Mouse (Mus musculus): Measurements from ENCODE around the gene Sorcs2. TPM values are rescaled to one million over a fixed set of nuclear protein-coding genes. Genes with fewer than 3 reads are reported as not detected.

Sorcs2 gene
- 10.7 and 10.9 TPM in 2 replicates for polyA plus RNA-seq (2015; fragmentation: Nextera tagmentation; extraction: Ambion mirVana)

DNA sequence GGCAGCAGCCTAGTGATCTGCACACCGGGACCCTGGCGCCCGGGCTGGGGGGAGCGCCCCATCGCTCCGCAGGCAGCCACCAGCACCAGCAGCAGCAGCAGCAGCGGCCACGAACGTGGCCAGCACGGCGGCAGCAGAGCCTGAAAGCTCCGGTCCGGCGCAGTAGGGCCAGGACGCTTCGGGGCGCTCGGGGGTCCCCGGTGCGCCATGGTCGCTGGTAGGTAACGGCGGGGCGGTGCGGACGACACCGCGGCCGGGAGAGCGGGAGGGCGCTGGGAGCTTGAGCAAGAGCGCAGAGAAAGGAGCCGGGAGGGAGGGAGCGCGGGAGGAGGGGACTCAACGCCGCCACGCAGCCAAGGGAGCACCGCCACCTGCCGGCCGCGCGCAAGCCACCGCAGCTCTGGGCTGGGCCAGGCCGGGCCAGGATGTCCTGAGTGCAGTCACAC lies at the start of gene Sorcs2:
Sorcs2 (minus strand) TSS at position 303 of the 446 bp plus-strand sequence.
- Histone ChIP-seq H3K4me2 (peak within 1 kb of the TSS; percentile 99), H3K4me3 (peak within 1 kb of the TSS; percentile 83), H3K27me3 (replicated peaks) (peaks cover 48% of the 10 kb centered on the region), H3K27ac (replicated peaks) (no peak within 1 kb of the TSS; the same call in 1 of the 2 replicates), H3K36me3 (no peaks in the 10 kb centered on the region), H3K9ac (peak within 1 kb of the TSS; percentile 94), H3K4me1 (peaks cover 34% of the 10 kb centered on the region), H3K9me3 (no peaks in the 10 kb centered on the region)
- no peak; the same call in 1 of the 2 replicates for ATAC-seq (ENCODE audit: extremely low read depth, insufficient number of reproducible peaks, low FRiP score, low TSS enrichment)
- WGBS = under 1% methylated on average over 44 of the region's 45 CpGs

DNA sequence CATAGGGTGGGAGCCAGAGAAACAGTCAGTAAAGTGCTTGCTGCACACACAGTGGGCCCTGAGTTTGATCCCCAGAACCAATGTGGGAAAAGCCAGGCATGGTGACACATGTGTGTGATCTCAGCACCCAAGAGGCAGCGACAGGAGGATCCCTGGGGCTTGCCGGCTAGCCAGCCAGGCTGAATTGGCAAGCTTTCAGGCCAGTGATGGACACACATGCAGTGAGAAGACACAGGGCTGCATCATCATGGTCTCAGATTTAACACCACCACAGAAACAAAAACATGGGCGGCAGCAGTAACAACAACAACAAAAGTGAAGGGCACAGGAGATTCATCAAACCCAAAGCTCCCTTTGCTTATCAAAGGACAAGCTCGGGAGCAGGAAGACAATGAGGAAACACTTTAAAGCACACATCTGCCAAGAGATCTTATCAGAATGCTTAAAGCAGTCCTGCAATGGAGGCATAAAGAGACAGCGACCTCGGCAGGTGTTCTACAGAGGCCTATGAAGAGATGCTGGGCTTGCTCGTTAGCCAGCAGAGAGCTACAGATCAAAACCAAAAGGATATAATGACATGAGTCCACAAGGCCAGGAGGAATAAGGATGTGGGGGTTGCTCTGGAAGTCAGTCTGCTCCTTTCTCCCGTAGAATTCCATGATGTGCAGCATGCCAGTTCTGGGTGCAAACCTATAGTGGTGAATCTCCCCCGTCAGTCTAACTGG lies 48.4 kb upstream of the Sorcs2 start:
- no peak overlapping the region for H3K4me3 ChIP-seq
- peaks cover 65% of the 10 kb centered on the region for H3K27me3 ChIP-seq (replicated peaks)
- no peak for ATAC-seq (ENCODE audit: extremely low read depth, insufficient number of reproducible peaks, low FRiP score, low TSS enrichment)

DNA sequence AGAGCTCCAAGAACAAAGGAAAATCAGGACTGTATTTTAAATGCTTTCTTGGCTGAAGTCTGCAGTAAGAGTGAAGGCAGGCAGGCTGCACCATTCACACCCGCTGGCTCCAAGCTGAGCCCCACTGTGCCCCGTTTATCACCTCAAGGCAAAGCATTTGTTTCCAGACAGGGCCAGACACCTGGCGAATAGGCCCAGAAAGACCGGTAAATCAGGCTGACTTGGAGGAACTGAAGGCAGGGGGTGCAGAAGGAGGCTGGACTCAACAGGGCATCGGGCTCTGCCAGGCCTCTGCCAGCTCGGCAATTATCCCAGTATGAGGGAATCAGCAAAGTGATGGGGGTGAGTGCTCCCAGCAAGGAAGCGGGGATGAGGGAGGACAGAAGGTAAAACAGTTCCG lies 47.1 kb upstream of the Sorcs2 start:
- H3K36me3 ChIP-seq = no peaks in the 10 kb centered on the region
- peaks cover 10% of the 10 kb centered on the region for H3K4me1 ChIP-seq
- ATAC-seq (ENCODE audit: extremely low read depth, insufficient number of reproducible peaks, low FRiP score, low TSS enrichment) = no peak
- H3K27ac ChIP-seq (replicated peaks) = no peak overlapping the region
- no peak overlapping the region for H3K4me2 ChIP-seq
- WGBS = 23% methylated on average over 8 of the region's 8 CpGs
- no peaks in the 10 kb centered on the region for H3K9me3 ChIP-seq
- no peak overlapping the region for H3K4me3 ChIP-seq
- H3K9ac ChIP-seq = no peak overlapping the region
- peaks cover 65% of the 10 kb centered on the region for H3K27me3 ChIP-seq (replicated peaks)

More for the DNA sequence above, 48.4 kb upstream of the Sorcs2 start:
- H3K27ac ChIP-seq (replicated peaks) = no peak overlapping the region
- H3K36me3 ChIP-seq = no peaks in the 10 kb centered on the region
- peaks cover 23% of the 10 kb centered on the region for H3K4me1 ChIP-seq
- 36% methylated on average over 9 of the region's 9 CpGs for WGBS
- no peak overlapping the region for H3K4me2 ChIP-seq
- H3K9me3 ChIP-seq = no peaks in the 10 kb centered on the region
- H3K9ac ChIP-seq = no peak overlapping the region

DNA sequence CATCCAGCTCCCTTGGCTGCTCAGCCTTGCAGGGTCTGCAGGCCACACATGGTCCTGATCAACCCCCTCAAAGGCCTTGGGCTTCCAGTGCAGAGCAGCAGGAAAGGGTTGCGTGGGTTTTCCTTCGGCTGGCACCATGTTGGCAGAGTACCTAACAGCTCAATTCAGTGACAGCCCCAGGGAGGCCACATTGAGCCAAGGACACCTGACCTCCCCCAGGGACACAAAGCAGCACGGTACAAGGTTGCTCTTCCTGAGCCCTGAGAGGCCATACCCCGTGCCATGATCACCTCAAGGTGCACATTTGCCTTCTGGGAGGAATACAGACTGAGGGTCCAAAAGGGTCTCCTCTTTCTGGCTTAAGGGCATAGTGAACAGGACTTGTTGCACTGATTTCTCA lies 46.7 kb upstream of the Sorcs2 start:
- Histone ChIP-seq H3K9me3 (no peaks in the 10 kb centered on the region), H3K27me3 (replicated peaks) (peaks cover 65% of the 10 kb centered on the region), H3K9ac (no peak overlapping the region), H3K4me2 (no peak overlapping the region), H3K4me1 (peaks cover 5% of the 10 kb centered on the region), H3K27ac (replicated peaks) (no peak overlapping the region), H3K4me3 (no peak overlapping the region), H3K36me3 (no peaks in the 10 kb centered on the region)
- ATAC-seq (ENCODE audit: extremely low read depth, insufficient number of reproducible peaks, low FRiP score, low TSS enrichment) = no peak
- 49% methylated on average over 4 of the region's 4 CpGs for WGBS

DNA sequence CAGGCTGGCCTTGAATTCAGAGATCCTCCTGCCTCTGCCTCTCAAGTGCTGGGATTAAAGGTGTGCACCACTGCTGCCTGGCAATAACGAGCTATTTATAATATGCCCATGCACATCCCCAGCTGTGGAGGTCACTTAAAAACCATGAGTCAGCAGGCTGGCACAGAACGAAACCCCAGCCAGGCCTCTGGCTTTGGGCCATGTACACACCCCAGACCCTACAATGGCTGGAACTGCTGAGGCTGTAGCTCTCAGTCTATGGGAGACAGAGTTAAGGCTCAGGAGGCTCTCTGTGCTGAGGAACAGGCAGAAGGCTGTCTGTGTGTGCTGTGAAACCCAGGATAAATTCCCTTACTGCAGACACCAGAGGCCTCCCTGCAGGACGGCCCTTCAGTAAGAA lies 42.8 kb upstream of the Sorcs2 start:
- 40% methylated on average over 3 of the region's 3 CpGs for WGBS
- Histone ChIP-seq H3K27me3 (replicated peaks) (peaks cover 46% of the 10 kb centered on the region), H3K4me1 (no peaks in the 10 kb centered on the region), H3K4me3 (no peak overlapping the region), H3K9me3 (no peaks in the 10 kb centered on the region), H3K27ac (replicated peaks) (no peak overlapping the region), H3K4me2 (no peak overlapping the region), H3K36me3 (no peaks in the 10 kb centered on the region), H3K9ac (no peak overlapping the region)
- ATAC-seq (ENCODE audit: extremely low read depth, insufficient number of reproducible peaks, low FRiP score, low TSS enrichment) = no peak

DNA sequence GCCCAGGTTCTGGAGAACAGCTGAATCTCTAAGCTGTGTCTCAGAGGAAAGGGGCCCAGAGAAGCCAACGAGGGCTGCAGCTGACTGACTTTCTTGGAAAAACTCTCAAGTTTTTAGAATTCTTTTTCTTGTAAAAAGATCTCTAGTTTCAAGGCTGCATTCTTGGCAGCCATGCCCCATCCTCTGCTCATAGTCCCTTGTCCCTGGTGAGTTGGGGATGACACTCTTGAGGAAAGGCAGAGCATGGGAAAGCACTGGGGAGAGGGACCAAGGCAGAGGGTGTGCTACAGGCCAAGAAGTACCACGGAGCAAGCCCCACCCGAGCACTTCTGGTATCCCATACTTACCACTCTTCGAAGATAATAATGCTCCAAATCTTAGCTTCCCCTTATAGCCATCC lies 38.9 kb upstream of the Sorcs2 start:
- no peak overlapping the region for H3K4me2 ChIP-seq
- H3K36me3 ChIP-seq = no peaks in the 10 kb centered on the region
- ATAC-seq (ENCODE audit: extremely low read depth, insufficient number of reproducible peaks, low FRiP score, low TSS enrichment) = no peak
- no peak overlapping the region for H3K9ac ChIP-seq
- no peak overlapping the region for H3K27ac ChIP-seq (replicated peaks)
- peaks cover 22% of the 10 kb centered on the region for H3K27me3 ChIP-seq (replicated peaks)
- no peaks in the 10 kb centered on the region for H3K9me3 ChIP-seq
- no peak overlapping the region for H3K4me3 ChIP-seq
- WGBS = 55% methylated on average over 4 of the region's 4 CpGs
- no peaks in the 10 kb centered on the region for H3K4me1 ChIP-seq

DNA sequence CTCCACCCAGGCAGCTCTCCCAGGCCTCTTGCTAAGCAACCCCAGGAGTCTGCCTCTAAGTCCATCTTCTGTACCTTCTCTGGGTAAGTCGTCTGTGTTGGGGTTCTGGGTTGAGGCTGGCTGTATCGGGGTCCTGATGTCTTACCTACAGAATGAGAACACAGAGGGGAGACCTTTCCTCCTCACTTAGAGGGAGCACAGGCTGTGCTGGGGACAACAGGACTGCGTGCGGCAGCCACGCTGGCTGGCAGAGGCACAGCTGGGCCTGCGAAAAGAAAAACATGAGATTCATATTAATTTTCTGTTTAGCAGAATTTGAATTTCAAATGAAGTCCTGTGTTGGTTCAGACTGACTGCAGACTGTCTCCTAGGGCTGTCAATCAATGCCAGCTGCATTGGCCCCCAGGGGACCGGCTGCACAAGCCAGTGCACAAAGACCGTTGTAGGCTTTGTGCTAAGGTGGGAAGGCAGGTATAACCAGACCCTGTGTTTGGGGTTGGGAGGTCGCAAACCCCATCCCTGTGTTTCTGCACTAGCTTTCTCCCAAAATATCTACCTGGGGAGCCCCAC lies 36.5 kb upstream of the Sorcs2 start:
- H3K27me3 ChIP-seq (replicated peaks) = peaks cover 32% of the 10 kb centered on the region
- no peak overlapping the region for H3K4me3 ChIP-seq
- no peak overlapping the region for H3K4me2 ChIP-seq
- ATAC-seq (ENCODE audit: extremely low read depth, insufficient number of reproducible peaks, low FRiP score, low TSS enrichment) = no peak
- no peak overlapping the region for H3K9ac ChIP-seq
- H3K9me3 ChIP-seq = no peaks in the 10 kb centered on the region
- no peaks in the 10 kb centered on the region for H3K36me3 ChIP-seq
- no peaks in the 10 kb centered on the region for H3K4me1 ChIP-seq
- no peak overlapping the region for H3K27ac ChIP-seq (replicated peaks)
- WGBS = 73% methylated on average over 9 of the region's 9 CpGs

DNA sequence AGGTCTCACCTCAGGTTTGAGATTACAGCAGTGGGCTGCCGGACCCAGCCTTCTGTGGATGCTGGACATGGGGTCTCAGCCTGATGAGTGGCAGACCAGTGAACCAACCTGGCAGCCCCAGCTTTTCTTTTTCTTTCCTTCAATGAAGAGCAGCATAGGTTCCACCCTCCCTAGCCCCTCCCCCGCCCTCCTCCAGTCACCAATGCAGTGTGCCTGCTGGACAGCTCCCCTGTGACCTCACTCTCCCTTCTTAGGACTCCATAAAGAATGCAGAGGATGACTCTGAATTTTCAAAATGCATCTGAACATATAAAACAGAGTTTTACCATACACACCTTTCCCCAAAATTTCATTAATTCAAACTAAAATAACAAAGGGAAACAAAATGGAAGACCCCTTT lies 33.8 kb upstream of the Sorcs2 start:
- Histone ChIP-seq H3K4me3 (no peak overlapping the region), H3K36me3 (no peaks in the 10 kb centered on the region), H3K27ac (replicated peaks) (no peak overlapping the region), H3K4me1 (no peaks in the 10 kb centered on the region; the same call in 1 of the 2 replicates), H3K4me2 (no peak overlapping the region), H3K9me3 (no peaks in the 10 kb centered on the region), H3K27me3 (replicated peaks) (peaks cover 22% of the 10 kb centered on the region), H3K9ac (no peak overlapping the region)
- WGBS = 52% methylated on average over 2 of the region's 2 CpGs
- no peak for ATAC-seq (ENCODE audit: extremely low read depth, insufficient number of reproducible peaks, low FRiP score, low TSS enrichment)

DNA sequence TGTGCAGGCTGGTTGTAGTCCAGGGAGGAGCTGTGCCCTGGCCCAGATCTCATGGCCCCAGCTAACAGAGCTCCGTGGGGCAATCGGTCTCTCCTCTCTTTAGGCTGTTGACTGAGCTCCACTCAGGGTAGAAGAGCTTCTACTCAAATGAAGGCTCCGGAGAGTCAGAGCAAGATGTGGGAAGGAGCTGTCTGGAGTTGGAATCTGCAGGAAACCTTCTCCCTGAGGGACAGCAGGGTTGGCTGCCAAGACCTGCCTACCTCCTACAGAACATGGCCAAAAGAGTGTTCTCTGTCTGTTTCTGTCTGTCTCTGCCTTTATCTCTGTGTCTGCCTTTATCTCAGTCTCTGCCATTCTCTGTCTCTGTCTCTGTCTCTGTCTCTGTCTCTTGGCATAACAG lies 31.6 kb upstream of the Sorcs2 start:
- Histone ChIP-seq H3K9ac (no peak overlapping the region), H3K4me3 (no peak overlapping the region), H3K4me1 (no peaks in the 10 kb centered on the region; the same call in 1 of the 2 replicates), H3K27ac (replicated peaks) (no peak overlapping the region), H3K9me3 (no peaks in the 10 kb centered on the region), H3K4me2 (no peak overlapping the region), H3K36me3 (no peaks in the 10 kb centered on the region), H3K27me3 (replicated peaks) (peaks cover 34% of the 10 kb centered on the region)
- no peak for ATAC-seq (ENCODE audit: extremely low read depth, insufficient number of reproducible peaks, low FRiP score, low TSS enrichment)
- WGBS = 73% methylated on average over 3 of the region's 3 CpGs

DNA sequence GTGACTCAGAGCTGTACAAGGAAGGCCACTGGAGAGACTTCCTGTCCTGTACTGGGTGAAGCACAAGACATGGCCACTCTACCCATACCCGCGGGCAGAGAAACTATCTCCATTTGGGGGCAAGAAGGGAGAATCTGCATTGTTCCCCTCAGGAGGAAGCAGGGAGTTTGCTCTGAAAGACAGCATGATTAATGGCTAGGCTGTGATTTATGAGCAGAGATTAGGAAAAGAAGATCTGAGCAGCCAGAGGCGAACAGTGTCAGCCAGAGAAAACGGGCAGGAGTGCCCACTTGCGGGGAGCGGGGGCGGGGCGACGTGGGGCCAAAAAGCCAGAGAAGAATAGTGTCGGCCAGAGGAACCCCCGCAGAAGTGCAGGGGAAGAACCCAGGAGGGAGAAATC lies 29.9 kb upstream of the Sorcs2 start:
- no peak for ATAC-seq (ENCODE audit: extremely low read depth, insufficient number of reproducible peaks, low FRiP score, low TSS enrichment)
- Histone ChIP-seq H3K9ac (no peak overlapping the region), H3K4me1 (no peaks in the 10 kb centered on the region; the same call in 1 of the 2 replicates), H3K36me3 (no peaks in the 10 kb centered on the region), H3K4me2 (peak overlapping the region; percentile 1; the same call in 1 of the 2 replicates), H3K27ac (replicated peaks) (no peak overlapping the region), H3K27me3 (replicated peaks) (peaks cover 35% of the 10 kb centered on the region), H3K9me3 (no peaks in the 10 kb centered on the region), H3K4me3 (no peak overlapping the region)
- WGBS = 48% methylated on average over 11 of the region's 11 CpGs

DNA sequence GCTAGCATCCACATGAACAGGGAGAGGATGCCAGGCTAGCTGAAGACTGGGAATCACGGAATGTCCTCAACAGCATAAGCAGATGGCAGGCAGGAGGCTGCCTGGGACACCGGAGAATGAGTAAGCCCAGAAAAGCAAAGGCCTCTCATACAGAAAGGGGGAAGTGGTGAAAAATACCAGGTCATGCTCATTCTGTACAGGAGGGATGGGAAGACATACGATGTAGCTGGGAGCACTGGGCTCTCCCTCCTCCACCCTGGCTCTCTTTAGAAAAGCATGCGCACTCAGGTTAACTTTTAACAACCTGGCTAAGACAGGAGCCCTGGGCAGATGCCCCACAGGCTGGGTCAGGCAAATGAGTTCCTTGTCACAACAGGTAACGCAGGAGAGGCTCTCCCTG lies 28.5 kb upstream of the Sorcs2 start:
- WGBS = 79% methylated on average over 5 of the region's 5 CpGs
- no peak overlapping the region for H3K4me2 ChIP-seq
- H3K4me3 ChIP-seq = no peak overlapping the region
- no peaks in the 10 kb centered on the region; the same call in 1 of the 2 replicates for H3K4me1 ChIP-seq
- no peaks in the 10 kb centered on the region for H3K36me3 ChIP-seq
- ATAC-seq (ENCODE audit: extremely low read depth, insufficient number of reproducible peaks, low FRiP score, low TSS enrichment) = no peak
- H3K9ac ChIP-seq = no peak overlapping the region
- H3K27ac ChIP-seq (replicated peaks) = no peak overlapping the region
- peaks cover 33% of the 10 kb centered on the region for H3K27me3 ChIP-seq (replicated peaks)
- no peaks in the 10 kb centered on the region for H3K9me3 ChIP-seq

DNA sequence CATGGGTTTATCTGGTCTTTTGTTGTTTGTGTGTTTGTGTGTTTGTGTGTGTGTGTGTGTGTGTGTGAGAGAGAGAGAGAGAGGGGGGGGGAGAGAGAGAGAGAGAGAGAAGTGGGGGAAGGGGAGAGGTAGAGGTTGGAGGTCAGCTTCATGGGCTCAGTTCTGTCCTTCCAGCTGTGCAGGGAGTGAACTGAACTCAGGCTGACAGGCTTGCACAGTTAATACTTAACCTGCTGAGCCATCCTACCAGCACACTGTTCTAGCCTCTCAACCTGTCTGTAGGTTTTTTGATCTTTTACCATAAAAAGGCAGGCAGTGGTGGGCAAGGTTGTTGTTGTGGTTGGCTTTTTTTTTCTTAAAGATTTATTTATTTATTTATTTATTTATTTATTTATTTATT lies 26.7 kb upstream of the Sorcs2 start:
- no peak overlapping the region for H3K4me3 ChIP-seq
- no peak overlapping the region for H3K27ac ChIP-seq (replicated peaks)
- no peak for ATAC-seq (ENCODE audit: extremely low read depth, insufficient number of reproducible peaks, low FRiP score, low TSS enrichment)
- no peak overlapping the region for H3K4me2 ChIP-seq
- H3K9me3 ChIP-seq = no peaks in the 10 kb centered on the region
- no peaks in the 10 kb centered on the region; the same call in 1 of the 2 replicates for H3K4me1 ChIP-seq
- no peak overlapping the region for H3K9ac ChIP-seq
- no peaks in the 10 kb centered on the region for H3K36me3 ChIP-seq
- H3K27me3 ChIP-seq (replicated peaks) = peaks cover 26% of the 10 kb centered on the region
